Mouse (Mus musculus) liver, embryonic 15.5 days (tissue): ENCODE results near the gene Limd2. TPM values are rescaled to one million over a fixed set of nuclear protein-coding genes. Genes with fewer than 3 reads are reported as not detected.

ENCODE experiments used
- ATAC-seq: fragments of 200-750 bp; cut with Nextera tagmentation; 2 replicates; pipeline ENCODE4 v1.8.0; 2017; ENCODE audit warnings: moderate number of reproducible peaks, mild to moderate bottlenecking, moderate library complexity; ENCODE audit not compliant: insufficient read depth
- H3K27ac ChIP-seq: fragments of 300-500 bp; sonication (generic); replicated peaks from 2 replicates; pipeline ENCODE4 v1.5.1; 2015; ENCODE audit warnings: mild to moderate bottlenecking, inconsistent platforms
- H3K27me3 ChIP-seq: fragments of 300-500 bp; sonication (generic); 2 replicates; pipeline ENCODE4 v1.6.1; 2015; ENCODE audit warnings: mild to moderate bottlenecking, inconsistent platforms
- H3K36me3 ChIP-seq: fragments of 300-500 bp; sonication (generic); replicated peaks from 2 replicates; pipeline ENCODE4 v1.6.1; 2015; ENCODE audit warnings: moderate library complexity, mild to moderate bottlenecking, inconsistent platforms
- H3K4me1 ChIP-seq: fragments of 300-500 bp; sonication (generic); replicated peaks from 2 replicates; pipeline ENCODE4 v1.6.1; 2015; ENCODE audit warnings: inconsistent platforms
- H3K4me2 ChIP-seq: fragments of 300-500 bp; sonication (generic); 2 replicates; pipeline ENCODE4 v1.6.1; 2015; ENCODE audit warnings: moderate library complexity, mild to moderate bottlenecking, inconsistent platforms
- H3K4me3 ChIP-seq: fragments of 300-500 bp; sonication (generic); replicated peaks from 2 replicates; pipeline ENCODE4 v1.5.1; 2015; ENCODE audit warnings: mild to moderate bottlenecking, inconsistent platforms
- H3K9ac ChIP-seq: fragments of 300-500 bp; sonication (generic); 2 replicates; pipeline ENCODE4 v1.6.1; 2015; ENCODE audit warnings: moderate library complexity, mild to moderate bottlenecking, inconsistent platforms
- H3K9me3 ChIP-seq: fragments of 300-500 bp; sonication (generic); replicated peaks from 2 replicates; pipeline ENCODE4 v1.6.1; 2016; ENCODE audit warnings: inconsistent platforms
- WGBS: fragments of 180-500 bp; shearing (Covaris S2); methylation state at CpG from one replicate; pipeline ENCODE4 v1.1.7; 2015; ENCODE audit warnings: mixed read lengths; ENCODE audit not compliant: insufficient replicate concordance; 5-methylcytosine and 5-hydroxymethylcytosine counted together
- polyA plus RNA-seq: library from polyadenylated mRNA; unstranded; fragments of >200 nt; fragmentation: Nextera tagmentation; extraction: Ambion mirVana; gene quantifications from 2 replicates; pipeline ENCODE4 v1.2.1, GENCODE M21; 2015

Limd2 gene
- polyA plus RNA-seq, 1 experiment from 2014 or later: 82.2 TPM

- no peak overlapping the region for H3K9ac ChIP-seq
- H3K4me1 ChIP-seq: peaks cover 13% of the 10 kb centered on the region
- WGBS: 55% methylated on average over 4 of the region's 4 CpGs
- H3K4me3 ChIP-seq: no peak overlapping the region
- peaks cover 23% of the 10 kb centered on the region; the same call in 1 of the 2 replicates for H3K36me3 ChIP-seq
- H3K27ac ChIP-seq: no peak overlapping the region
- H3K4me2 ChIP-seq: no peak overlapping the region
- no peaks in the 10 kb centered on the region for H3K27me3 ChIP-seq
- no peaks in the 10 kb centered on the region for H3K9me3 ChIP-seq
- no peak for ATAC-seq
These were observed 35.9 kb downstream of the Limd2 start for GRCm38 (mm10) chr11:106124784-106125183.

DNA sequence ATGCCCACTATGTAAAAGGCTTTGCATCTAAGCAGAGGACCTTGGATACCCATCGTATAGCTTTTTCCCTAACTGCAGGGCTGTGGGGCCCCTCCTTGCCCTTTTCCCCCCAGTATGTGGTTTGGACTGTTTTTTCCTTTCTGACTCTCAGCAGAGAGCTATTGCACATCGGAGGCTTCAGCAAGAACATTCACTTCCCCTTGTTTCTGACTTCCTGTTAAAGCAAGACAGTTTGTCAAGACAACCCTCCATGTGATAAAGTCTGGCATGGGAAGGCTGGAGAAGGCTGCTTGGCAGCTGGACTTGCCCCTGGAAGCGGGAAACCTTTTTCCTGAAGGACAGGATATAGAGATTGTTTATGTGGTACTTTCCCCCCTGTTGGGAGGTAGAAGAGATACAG is 37.9 kb downstream of the Limd2 start:
- peaks cover 23% of the 10 kb centered on the region; the same call in 1 of the 2 replicates for H3K36me3 ChIP-seq
- H3K4me1 ChIP-seq: peaks cover 5% of the 10 kb centered on the region
- no peak overlapping the region for H3K4me3 ChIP-seq
- no peak overlapping the region for H3K9ac ChIP-seq
- H3K27me3 ChIP-seq: no peaks in the 10 kb centered on the region
- no peaks in the 10 kb centered on the region for H3K9me3 ChIP-seq
- no peak for ATAC-seq
- no peak overlapping the region for H3K4me2 ChIP-seq
- 16% methylated on average over 3 of the region's 3 CpGs for WGBS
- peak overlapping the region; percentile 12 for H3K27ac ChIP-seq

DNA sequence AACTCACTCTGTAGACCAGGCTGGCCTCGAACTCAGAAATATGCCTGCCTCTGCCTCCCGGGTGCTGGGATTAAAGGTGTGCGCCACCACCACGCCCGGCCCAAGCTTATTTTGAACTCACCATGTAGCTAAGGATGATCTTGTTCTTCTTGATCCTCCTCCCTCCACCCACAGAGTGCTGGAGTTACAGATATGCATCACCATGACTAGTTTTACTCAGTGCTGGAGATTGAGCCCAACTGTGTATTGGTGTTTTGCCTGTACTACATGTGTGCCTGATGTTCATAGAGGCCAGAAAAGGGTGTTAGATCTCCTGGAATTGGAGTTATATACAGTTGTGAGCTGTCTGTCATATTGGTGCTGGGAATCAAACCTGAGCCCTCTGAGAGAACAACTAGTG is 38.4 kb downstream of the Limd2 start:
- H3K4me2 ChIP-seq: no peak overlapping the region
- ATAC-seq: no peak
- 59% methylated on average over 5 of the region's 5 CpGs for WGBS

GRCm38 (mm10) chr11:106111688-106112087 is 49.0 kb downstream of the Limd2 start:
- peaks cover 11% of the 10 kb centered on the region for H3K36me3 ChIP-seq
- no peaks in the 10 kb centered on the region for H3K9me3 ChIP-seq
- H3K27ac ChIP-seq: no peak overlapping the region
- no peaks in the 10 kb centered on the region for H3K4me1 ChIP-seq
- no peak overlapping the region for H3K4me3 ChIP-seq
- H3K27me3 ChIP-seq: no peaks in the 10 kb centered on the region
- no peak overlapping the region for H3K9ac ChIP-seq
- H3K4me2 ChIP-seq: no peak overlapping the region
- ATAC-seq: no peak

More for the DNA sequence above, 38.4 kb downstream of the Limd2 start:
- Histone ChIP-seq H3K9ac (no peak overlapping the region), H3K4me3 (no peak overlapping the region), H3K27me3 (no peaks in the 10 kb centered on the region), H3K36me3 (peaks cover 23% of the 10 kb centered on the region; the same call in 1 of the 2 replicates), H3K27ac (peak overlapping the region; percentile 12), H3K4me1 (peaks cover 5% of the 10 kb centered on the region), H3K9me3 (no peaks in the 10 kb centered on the region)

Other genes starting within 250 kb of the Limd2 start
- 1.5 and 1.6 TPM in 2 replicates for gene Cyb561, start 207.5 kb downstream of the Limd2 start, polyA plus RNA-seq
- gene Ace, start 192.9 kb downstream of the Limd2 start, polyA plus RNA-seq: 0.05 and 0.10 TPM in 2 replicates
- gene Ace3, start 166.2 kb downstream of the Limd2 start, polyA plus RNA-seq: not detected in 2 replicates
- gene Kcnh6, start 152.7 kb downstream of the Limd2 start, polyA plus RNA-seq: 0.05 and 0.07 TPM in 2 replicates
- 26.6 and 29.6 TPM in 2 replicates for gene Dcaf7, start 124.0 kb downstream of the Limd2 start, polyA plus RNA-seq
- 6.1 and 6.4 TPM in 2 replicates for gene Taco1, start 94.8 kb downstream of the Limd2 start, polyA plus RNA-seq
- 5.2 and 6.0 TPM in 2 replicates for gene Map3k3, start 76.2 kb downstream of the Limd2 start, polyA plus RNA-seq
- not detected in 2 replicates for gene Gm10840, start within 50 bp of the Limd2 start, polyA plus RNA-seq
- gene Strada, start 41.3 kb upstream of the Limd2 start, polyA plus RNA-seq: 7.8 and 7.9 TPM in 2 replicates
- 36.4 and 37.3 TPM in 2 replicates for gene Ccdc47, start 55.5 kb upstream of the Limd2 start, polyA plus RNA-seq
- 21.3 and 22.4 TPM in 2 replicates for gene Ddx42, start 56.1 kb upstream of the Limd2 start, polyA plus RNA-seq
- 30.2 and 30.4 TPM in 2 replicates for gene Ftsj3, start 95.2 kb upstream of the Limd2 start, polyA plus RNA-seq
- 128 and 131 TPM in 2 replicates for gene Psmc5, start 95.3 kb upstream of the Limd2 start, polyA plus RNA-seq
- 26.7 and 26.8 TPM in 2 replicates for gene Smarcd2, start 112.1 kb upstream of the Limd2 start, polyA plus RNA-seq
- 0.09 and 0.12 TPM in 2 replicates for gene Tcam1, start 115.8 kb upstream of the Limd2 start, polyA plus RNA-seq
- not detected in 2 replicates for gene Gh, start 141.0 kb upstream of the Limd2 start, polyA plus RNA-seq
- 7.7 and 9.9 TPM in 2 replicates for gene Cd79b, start 153.9 kb upstream of the Limd2 start, polyA plus RNA-seq
- 0.03 and 0.24 TPM in 2 replicates for gene Scn4a, start 192.4 kb upstream of the Limd2 start, polyA plus RNA-seq
- not detected in 2 replicates for gene Prr29, start 204.6 kb upstream of the Limd2 start, polyA plus RNA-seq
- gene Icam2, start 227.2 kb upstream of the Limd2 start, polyA plus RNA-seq: 13.4 and 16.4 TPM in 2 replicates